Mouse (Mus musculus) layer of hippocampus, adult 2 months (tissue): Measurements from ENCODE around the gene Lrrc23. TPM values are rescaled to one million over a fixed set of nuclear protein-coding genes. Genes with fewer than 3 reads are reported as not detected.

ENCODE experiments used
- DNase-seq, 2 experiments: peaks; one replicate each; pipeline ENCODE4 v3.0.0; 2022; ENCODE audit warnings: low spot score in 2 of 2
- H3K27ac ChIP-seq: fragments of 200-600 bp; 2 replicates; pipeline ENCODE4 v1.8.1; 2022
- H3K4me3 ChIP-seq: fragments of 200-600 bp; 2 replicates; pipeline ENCODE4 v1.8.1; 2022; ENCODE audit warnings: mild to moderate bottlenecking
- CTCF ChIP-seq: fragments of 200-600 bp; conservative IDR thresholded peaks from 2 replicates; pipeline ENCODE4 v1.8.1; 2022; ENCODE audit warnings: antibody characterized with exemption, mild to moderate bottlenecking, moderate library complexity
- total RNA-seq, 2 experiments: library from RNA; stranded (reverse); gene quantifications; 2 replicates each; pipeline ENCODE4 v1.2.3; 2021

Lrrc23 gene
- total RNA-seq, 2 experiments from 2014 or later: 1.4 to 1.6 TPM

GRCm38 (mm10) chr6:124723541-124723940, 56.0 kb downstream of the Lrrc23 start:
- no peak overlapping the region for H3K27ac ChIP-seq
- DNase-seq: no peak
- H3K4me3 ChIP-seq: no peak overlapping the region
- TF ChIP-seq CTCF: no peak

- no peak for TF ChIP-seq CTCF
- Histone ChIP-seq H3K27ac (no peak overlapping the region), H3K4me3 (no peak overlapping the region)
- DNase-seq: no peak
These were observed 56.6 kb downstream of the Lrrc23 start for GRCm38 (mm10) chr6:124722876-124723473.

GRCm38 (mm10) chr6:124720904-124721303, 58.6 kb downstream of the Lrrc23 start:
- Histone ChIP-seq H3K4me3 (no peak overlapping the region), H3K27ac (no peak overlapping the region)
- DNase-seq: no peak
- no peak for TF ChIP-seq CTCF

Other genes starting within 250 kb of the Lrrc23 start
- gene C1s1, start 237.4 kb downstream of the Lrrc23 start, total RNA-seq: 1 to 10 TPM in 1 of 2 experiments, under 1 TPM in 1; 0.79 to 1.2 TPM
- gene C1rb, start 209.4 kb downstream of the Lrrc23 start, total RNA-seq: not detected
- gene C1s2, start 143.6 kb downstream of the Lrrc23 start, total RNA-seq: under 1 TPM; 0.26 to 0.52 TPM
- 10 to 100 TPM; 31.0 to 32.6 TPM for gene Lpcat3, start 116.7 kb downstream of the Lrrc23 start, total RNA-seq
- gene Emg1, start 67.5 kb downstream of the Lrrc23 start, total RNA-seq: 10 to 100 TPM; 58.0 to 58.7 TPM
- gene Phb2, start 67.4 kb downstream of the Lrrc23 start, total RNA-seq: 100 to 1,000 TPM; 121 to 124 TPM
- 1 to 10 TPM; 5.5 to 6.6 TPM for gene Ptpn6, start 41.0 kb downstream of the Lrrc23 start, total RNA-seq
- 100 to 1,000 TPM; 295 to 339 TPM for gene Grcc10, start 38.4 kb downstream of the Lrrc23 start, total RNA-seq
- not detected for gene Gm45234, start 23.7 kb downstream of the Lrrc23 start, total RNA-seq
- gene Atn1, start 23.2 kb downstream of the Lrrc23 start, total RNA-seq: 100 to 1,000 TPM; 159 to 164 TPM
- gene Eno2, start 10.1 kb downstream of the Lrrc23 start, total RNA-seq: 1,000 to 10,000 TPM in 1 of 2 experiments, 100 to 1,000 TPM in 1; 981 to 1,025 TPM
- 1 to 10 TPM; 3.4 to 4.6 TPM for gene Spsb2, start 28.9 kb upstream of the Lrrc23 start, total RNA-seq
- 100 to 1,000 TPM; 713 to 768 TPM for gene Tpi1, start 34.6 kb upstream of the Lrrc23 start, total RNA-seq
- 100 to 1,000 TPM; 185 to 198 TPM for gene Usp5, start 49.8 kb upstream of the Lrrc23 start, total RNA-seq
- 1 to 10 TPM in 1 of 2 experiments, under 1 TPM in 1; 0.47 to 1.3 TPM for gene Cdca3, start 49.8 kb upstream of the Lrrc23 start, total RNA-seq
- gene Gnb3, start 60.5 kb upstream of the Lrrc23 start, total RNA-seq: under 1 TPM in 1 of 2 experiments, not detected in 1; 0.20 TPM
- gene P3h3, start 78.0 kb upstream of the Lrrc23 start, total RNA-seq: 10 to 100 TPM; 33.7 to 36.7 TPM
- gene Gpr162, start 84.3 kb upstream of the Lrrc23 start, total RNA-seq: 100 to 1,000 TPM; 181 to 199 TPM
- gene Cd4, start 108.5 kb upstream of the Lrrc23 start, total RNA-seq: under 1 TPM; 0.18 to 0.47 TPM
- gene Lag3, start 132.0 kb upstream of the Lrrc23 start, total RNA-seq: 1 to 10 TPM; 1.3 to 1.7 TPM
- gene Ptms, start 140.4 kb upstream of the Lrrc23 start, total RNA-seq: 1,000 to 10,000 TPM in 1 of 2 experiments, 100 to 1,000 TPM in 1; 991 to 1,057 TPM
- 100 to 1,000 TPM; 627 to 642 TPM for gene Mlf2, start 151.7 kb upstream of the Lrrc23 start, total RNA-seq
- 100 to 1,000 TPM; 136 to 151 TPM for gene Cops7a, start 185.8 kb upstream of the Lrrc23 start, total RNA-seq
- 100 to 1,000 TPM; 163 to 181 TPM for gene Pianp, start 217.0 kb upstream of the Lrrc23 start, total RNA-seq
- gene Zfp384, start 229.4 kb upstream of the Lrrc23 start, total RNA-seq: 10 to 100 TPM; 50.0 to 50.9 TPM